Mouse (Mus musculus) midbrain, embryonic 12.5 days (tissue): ENCODE results near the gene Tbl3. TPM values are rescaled to one million over a fixed set of nuclear protein-coding genes. Genes with fewer than 3 reads are reported as not detected.

Source experiments
- ATAC-seq: fragments of 200-750 bp; cut with Nextera tagmentation; 2 replicates; pipeline ENCODE4 v1.8.0; 2017; ENCODE audit warnings: low read depth, moderate TSS enrichment, moderate library complexity; ENCODE audit not compliant: low FRiP score
- H3K27ac ChIP-seq: fragments of 300-500 bp; sonication (generic); replicated peaks from 2 replicates; pipeline ENCODE4 v1.5.1; 2016; ENCODE audit warnings: mild to moderate bottlenecking
- H3K27me3 ChIP-seq: fragments of 300-500 bp; sonication (generic); 2 replicates; pipeline ENCODE4 v1.6.1; 2016; ENCODE audit warnings: mild to moderate bottlenecking
- H3K36me3 ChIP-seq: fragments of 300-500 bp; sonication (generic); 2 replicates; pipeline ENCODE4 v1.6.1; 2016
- H3K4me1 ChIP-seq: fragments of 300-500 bp; sonication (generic); 2 replicates; pipeline ENCODE4 v1.6.1; 2016
- H3K4me2 ChIP-seq: fragments of 300-500 bp; sonication (generic); replicated peaks from 2 replicates; pipeline ENCODE4 v1.6.1; 2016; ENCODE audit warnings: mild to moderate bottlenecking, moderate library complexity
- H3K4me3 ChIP-seq: fragments of 300-500 bp; sonication (generic); 2 replicates; pipeline ENCODE4 v1.5.1; 2016; ENCODE audit warnings: mild to moderate bottlenecking
- H3K9ac ChIP-seq: fragments of 300-500 bp; sonication (generic); replicated peaks from 2 replicates; pipeline ENCODE4 v1.6.1; 2016; ENCODE audit warnings: mild to moderate bottlenecking, moderate library complexity
- H3K9me3 ChIP-seq: fragments of 300-500 bp; sonication (generic); 2 replicates; pipeline ENCODE4 v1.6.1; 2016; ENCODE audit warnings: mild to moderate bottlenecking
- WGBS: fragments of 180-500 bp; shearing (Covaris S2); methylation state at CpG from one replicate; pipeline ENCODE4 v1.1.7; 2016; 5-methylcytosine and 5-hydroxymethylcytosine counted together
- polyA plus RNA-seq: library from polyadenylated mRNA; unstranded; fragments of >200 nt; fragmentation: Nextera tagmentation; extraction: Ambion mirVana; gene quantifications from 2 replicates; pipeline ENCODE4 v1.2.1, GENCODE M21; 2016

Gene Tbl3
- 86.8 and 97.6 TPM in 2 replicates for polyA plus RNA-seq

DNA sequence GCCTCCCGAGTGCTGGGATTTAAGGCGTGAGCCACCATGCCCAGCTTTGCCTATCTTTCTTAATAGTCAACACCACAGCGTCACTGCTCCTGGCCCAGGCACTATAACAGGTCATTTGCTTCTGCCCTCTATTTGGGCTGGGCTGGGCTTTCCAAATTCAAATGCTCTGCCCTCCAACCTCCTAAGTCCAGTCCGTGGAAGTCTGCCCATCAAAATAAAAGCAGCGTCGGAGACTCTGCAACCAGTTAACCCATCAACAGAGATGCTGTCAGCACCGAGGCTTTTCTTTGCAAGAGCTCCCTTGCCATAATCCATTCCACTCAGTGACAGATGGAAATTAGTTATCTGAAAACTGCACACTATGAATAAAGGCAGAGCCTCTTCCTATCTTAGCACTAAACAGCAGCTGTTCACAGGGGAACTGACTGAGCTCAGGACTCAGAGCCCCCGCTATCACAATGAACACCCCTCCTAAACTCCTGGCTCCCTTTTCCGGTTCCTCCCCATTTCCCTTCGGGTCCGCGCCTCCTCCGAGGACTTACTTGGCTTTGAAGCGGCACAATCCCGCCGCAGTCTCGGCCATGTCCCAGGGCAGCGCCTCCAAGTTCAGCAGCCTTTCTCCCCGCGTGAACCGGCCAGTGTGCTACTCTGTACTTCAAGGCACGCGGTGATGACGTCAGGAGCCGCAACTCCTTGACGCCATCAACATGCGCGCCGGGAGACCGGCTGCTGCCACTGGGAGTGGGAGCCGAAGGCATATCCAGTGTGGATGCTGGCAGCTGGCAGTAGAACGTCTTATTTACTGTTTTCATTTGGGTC is at the start of gene Tbl3:
Tbl3 (minus strand) TSS at position 679 of the 819 bp plus-strand sequence.
- Histone ChIP-seq H3K27ac (peak within 1 kb of the TSS; percentile 77), H3K9me3 (no peaks in the 10 kb centered on the region), H3K27me3 (no peaks in the 10 kb centered on the region), H3K4me2 (peak within 1 kb of the TSS; percentile 80), H3K4me1 (peaks cover 16% of the 10 kb centered on the region), H3K9ac (peak within 1 kb of the TSS; percentile 71), H3K4me3 (peak within 1 kb of the TSS; percentile 80), H3K36me3 (peaks cover 30% of the 10 kb centered on the region)
- WGBS: 4% methylated on average over 32 of the region's 32 CpGs
- peak; percentile 92 for ATAC-seq

DNA sequence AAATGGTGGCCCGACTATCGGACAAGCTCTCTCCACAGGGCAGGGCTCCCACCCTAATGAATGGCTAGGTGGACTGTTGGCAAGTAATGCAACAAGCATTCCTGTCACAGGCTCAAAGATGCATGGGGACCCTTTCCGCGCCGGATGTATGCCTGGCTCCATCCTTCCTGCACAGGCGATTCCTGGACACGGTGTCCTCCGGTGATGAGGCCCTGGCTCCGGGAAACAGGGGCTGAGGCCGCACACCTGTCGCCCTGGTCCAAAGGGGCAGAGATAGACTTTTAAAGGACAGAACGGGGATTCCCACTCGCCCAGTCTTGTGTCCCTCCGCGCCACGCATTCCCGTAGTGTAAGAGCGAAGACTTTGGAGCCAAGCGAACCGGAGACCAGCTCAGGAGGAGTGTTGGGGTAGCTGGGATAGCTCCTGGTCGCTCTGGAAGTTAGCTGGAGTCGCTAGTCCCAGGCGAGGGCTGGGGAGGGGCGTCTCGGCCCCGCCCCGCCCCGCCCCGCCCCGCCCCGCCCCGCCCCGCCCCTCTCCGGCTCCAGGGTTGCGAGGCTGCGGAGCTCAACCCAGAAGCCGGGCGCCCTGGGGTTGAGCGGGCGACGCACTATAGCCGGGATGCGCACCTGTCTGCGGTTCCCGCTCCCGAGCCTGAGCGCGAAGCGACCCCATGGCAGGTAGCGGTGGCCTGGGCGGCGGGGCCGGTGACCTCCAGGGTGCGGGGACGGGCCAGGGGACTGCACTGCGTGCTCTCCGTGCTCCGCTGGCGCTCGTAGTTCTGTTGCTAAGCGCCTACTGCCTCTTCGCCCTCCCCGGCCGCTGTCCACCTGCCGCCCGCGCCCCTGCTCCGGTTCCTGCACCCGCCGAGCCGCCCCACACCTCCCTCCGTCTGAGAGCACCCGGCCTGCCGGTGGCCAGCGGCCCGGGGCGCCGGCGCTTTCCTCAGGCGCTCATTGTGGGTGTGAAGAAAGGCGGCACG is 45.2 kb upstream of the Tbl3 start, which contains the start of gene Hs3st6:
Hs3st6 (plus strand) TSS at position 574 of the 980 bp plus-strand sequence.
- WGBS: 1% methylated on average over 58 of the region's 82 CpGs
- Histone ChIP-seq H3K36me3 (no peaks in the 10 kb centered on the region), H3K9me3 (no peaks in the 10 kb centered on the region), H3K27me3 (peaks cover 82% of the 10 kb centered on the region), H3K27ac (no peak within 1 kb of the TSS), H3K4me2 (peak within 1 kb of the TSS; percentile 96), H3K4me1 (peaks cover 14% of the 10 kb centered on the region), H3K9ac (peak within 1 kb of the TSS; percentile 47), H3K4me3 (peak within 1 kb of the TSS; percentile 55)
- ATAC-seq: peak; percentile 75

DNA sequence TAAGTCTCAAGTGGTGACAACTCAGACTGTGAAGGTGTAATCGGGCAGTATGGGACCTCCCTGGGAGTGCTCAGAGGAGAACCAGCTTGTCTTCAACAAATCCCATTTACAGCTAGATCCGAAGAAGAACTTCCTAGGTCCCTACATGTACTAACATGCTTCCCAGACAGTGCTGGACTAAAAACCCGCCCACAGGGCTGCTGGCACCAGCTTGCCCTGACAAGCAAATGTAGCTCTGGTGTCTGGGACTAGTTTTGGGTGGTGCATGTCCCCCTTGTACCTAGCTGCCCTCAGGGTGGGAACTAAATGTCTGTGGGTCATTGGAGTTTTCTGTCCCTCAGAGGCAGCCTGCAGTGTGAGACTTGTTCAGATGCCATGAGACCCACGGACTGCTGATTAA is 44.1 kb upstream of the Tbl3 start:
- Histone ChIP-seq H3K9me3 (no peaks in the 10 kb centered on the region), H3K27me3 (peaks cover 86% of the 10 kb centered on the region), H3K9ac (no peak overlapping the region), H3K4me1 (peaks cover 14% of the 10 kb centered on the region), H3K36me3 (no peaks in the 10 kb centered on the region), H3K4me2 (no peak overlapping the region), H3K27ac (no peak overlapping the region), H3K4me3 (no peak overlapping the region)
- 21% methylated on average over 4 of the region's 4 CpGs for WGBS
- ATAC-seq: no peak

DNA sequence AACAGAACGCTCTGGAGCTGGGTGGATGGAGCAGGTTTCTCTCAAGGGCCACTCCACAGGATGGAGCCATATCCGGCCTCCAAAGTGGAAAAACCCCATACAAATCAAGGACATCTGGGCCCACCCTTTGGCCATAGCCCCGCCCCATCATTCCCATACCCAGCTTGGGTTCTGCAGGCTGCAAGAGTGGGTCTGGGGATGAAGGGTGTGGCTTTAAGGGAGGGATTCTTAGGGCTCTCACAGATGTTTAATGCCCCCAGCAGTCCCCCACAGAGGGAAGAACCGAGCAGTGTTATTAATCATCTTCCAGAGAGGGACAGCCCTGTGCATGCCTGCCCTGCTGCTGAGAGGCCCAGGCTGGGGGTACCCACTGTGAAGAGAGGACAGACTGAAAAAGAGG is 39.5 kb upstream of the Tbl3 start:
- no peaks in the 10 kb centered on the region for H3K36me3 ChIP-seq
- no peaks in the 10 kb centered on the region; the same call in 1 of the 2 replicates for H3K4me1 ChIP-seq
- H3K4me2 ChIP-seq: no peak overlapping the region
- no peak overlapping the region for H3K4me3 ChIP-seq
- 41% methylated on average over 4 of the region's 4 CpGs for WGBS
- no peak overlapping the region for H3K27ac ChIP-seq
- no peak for ATAC-seq
- H3K9ac ChIP-seq: no peak overlapping the region
- H3K27me3 ChIP-seq: peaks cover 48% of the 10 kb centered on the region
- no peaks in the 10 kb centered on the region for H3K9me3 ChIP-seq

GRCm38 (mm10) chr17:24745526-24746497 is 38.4 kb upstream of the Tbl3 start:
- H3K4me3 ChIP-seq: no peak overlapping the region
- H3K27me3 ChIP-seq: peaks cover 36% of the 10 kb centered on the region
- H3K27ac ChIP-seq: no peak overlapping the region
- no peak overlapping the region for H3K4me2 ChIP-seq
- H3K9ac ChIP-seq: no peak overlapping the region
- H3K9me3 ChIP-seq: no peaks in the 10 kb centered on the region
- H3K4me1 ChIP-seq: no peaks in the 10 kb centered on the region
- H3K36me3 ChIP-seq: no peaks in the 10 kb centered on the region
- WGBS: 19% methylated on average over 7 of the region's 7 CpGs
- ATAC-seq: peak; percentile 63

DNA sequence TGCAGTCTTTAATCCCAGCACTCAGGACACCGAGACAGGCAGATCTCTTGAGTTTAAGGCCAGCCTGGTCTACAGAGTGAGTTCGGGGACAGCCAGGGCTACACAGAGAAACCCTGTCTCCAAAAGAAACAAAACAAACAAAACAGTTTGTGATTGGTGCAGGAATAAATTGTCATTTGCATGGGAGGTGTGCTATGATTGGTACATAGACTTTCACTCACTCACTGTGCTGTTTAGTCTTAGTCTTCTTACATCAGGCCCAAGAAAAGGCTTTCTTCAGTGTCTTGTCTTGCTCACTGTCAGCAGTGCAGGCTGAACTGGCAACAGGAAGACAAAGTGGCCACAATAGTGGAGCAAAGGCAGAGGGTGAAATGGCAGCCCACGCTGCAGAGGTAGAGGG is 36.9 kb upstream of the Tbl3 start:
- no peak overlapping the region for H3K4me3 ChIP-seq
- no peak overlapping the region for H3K9ac ChIP-seq
- no peaks in the 10 kb centered on the region for H3K9me3 ChIP-seq
- WGBS: 73% methylated on average over 3 of the region's 3 CpGs
- peaks cover 4% of the 10 kb centered on the region; the same call in 1 of the 2 replicates for H3K36me3 ChIP-seq
- no peak overlapping the region for H3K4me2 ChIP-seq
- no peaks in the 10 kb centered on the region for H3K4me1 ChIP-seq
- H3K27me3 ChIP-seq: peaks cover 23% of the 10 kb centered on the region
- ATAC-seq: no peak
- no peak overlapping the region for H3K27ac ChIP-seq

DNA sequence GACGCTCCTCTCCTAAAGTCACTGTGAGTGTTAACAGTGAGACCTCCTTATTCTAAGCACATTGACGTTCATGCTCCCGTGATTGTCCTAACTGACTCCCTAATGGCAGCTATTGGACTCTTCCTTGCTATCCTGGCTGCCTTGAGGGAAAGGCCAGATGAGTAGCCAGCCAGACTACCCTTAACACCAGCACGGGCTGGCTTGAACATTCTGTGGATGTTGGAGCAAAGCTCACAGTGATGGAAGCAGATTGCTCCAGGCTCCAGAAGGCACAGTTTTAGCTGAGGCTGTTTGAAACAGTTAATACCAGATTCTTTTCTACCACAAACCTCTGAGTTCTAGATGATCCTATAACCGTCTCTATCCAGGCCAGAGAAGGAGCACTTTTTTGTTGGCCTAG is 36.4 kb upstream of the Tbl3 start:
- no peak for ATAC-seq
- no peaks in the 10 kb centered on the region for H3K9me3 ChIP-seq
- WGBS: 75% methylated on average over 5 of the region's 5 CpGs
- peaks cover 21% of the 10 kb centered on the region for H3K27me3 ChIP-seq
- no peaks in the 10 kb centered on the region for H3K4me1 ChIP-seq
- no peak overlapping the region for H3K9ac ChIP-seq
- H3K36me3 ChIP-seq: peaks cover 4% of the 10 kb centered on the region; the same call in 1 of the 2 replicates
- no peak overlapping the region for H3K4me2 ChIP-seq
- no peak overlapping the region for H3K27ac ChIP-seq
- H3K4me3 ChIP-seq: no peak overlapping the region

DNA sequence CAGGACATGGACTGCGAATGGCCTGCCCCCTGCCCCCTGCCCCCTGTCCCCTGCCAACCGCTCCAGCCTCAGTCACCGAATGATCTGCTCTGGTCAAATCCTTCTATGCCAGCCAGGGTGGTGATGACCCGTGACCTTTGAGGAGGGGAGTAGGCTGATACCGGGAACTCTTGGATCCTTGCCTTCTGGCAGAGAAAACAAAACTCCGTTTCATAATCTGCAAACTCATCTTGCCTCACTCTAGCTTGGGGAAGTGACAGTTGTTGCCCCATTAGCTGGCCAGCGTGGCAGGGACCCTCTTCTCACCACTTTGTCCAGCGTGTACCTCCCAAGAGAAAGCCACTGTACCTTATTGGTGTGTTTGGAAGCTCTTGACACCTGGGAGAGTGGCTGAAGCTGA is 34.8 kb upstream of the Tbl3 start:
- Histone ChIP-seq H3K27ac (no peak overlapping the region), H3K9me3 (no peaks in the 10 kb centered on the region), H3K4me2 (no peak overlapping the region), H3K36me3 (peaks cover 4% of the 10 kb centered on the region; the same call in 1 of the 2 replicates), H3K4me1 (peaks cover under 1% of the 10 kb centered on the region; the same call in 1 of the 2 replicates), H3K27me3 (peaks cover 13% of the 10 kb centered on the region), H3K4me3 (no peak overlapping the region), H3K9ac (no peak overlapping the region)
- ATAC-seq: no peak
- 86% methylated on average over 8 of the region's 8 CpGs for WGBS

DNA sequence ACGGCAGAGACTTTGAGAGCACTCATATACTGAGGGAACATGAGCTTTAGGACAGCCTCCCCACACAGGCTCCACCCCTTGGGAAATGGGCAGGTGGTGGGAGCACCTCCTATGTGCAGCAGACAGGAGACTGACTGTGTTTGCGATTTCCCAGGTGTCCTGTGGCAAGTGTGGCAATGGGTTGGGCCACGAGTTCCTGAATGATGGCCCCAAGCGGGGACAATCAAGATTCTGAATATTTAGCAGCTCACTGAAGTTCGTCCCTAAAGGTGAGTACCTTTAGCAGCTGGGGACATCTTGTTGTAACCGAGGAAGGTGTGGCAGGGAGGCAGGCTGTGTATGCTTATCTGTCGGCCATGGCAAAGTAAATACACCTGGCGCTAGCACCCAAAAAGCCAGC is 32.5 kb upstream of the Tbl3 start:
- 86% methylated on average over 8 of the region's 8 CpGs for WGBS

GRCm38 (mm10) chr17:24738238-24738637 is 30.8 kb upstream of the Tbl3 start:
- Histone ChIP-seq H3K4me2 (no peak overlapping the region), H3K27ac (no peak overlapping the region), H3K27me3 (no peaks in the 10 kb centered on the region), H3K36me3 (peaks cover 4% of the 10 kb centered on the region; the same call in 1 of the 2 replicates), H3K4me3 (no peak overlapping the region), H3K9ac (no peak overlapping the region), H3K4me1 (peaks cover 13% of the 10 kb centered on the region), H3K9me3 (no peaks in the 10 kb centered on the region)
- 86% methylated on average over 4 of the region's 4 CpGs for WGBS
- no peak for ATAC-seq

More for the DNA sequence above, 32.5 kb upstream of the Tbl3 start:
- Histone ChIP-seq H3K4me3 (no peak overlapping the region), H3K4me1 (peaks cover 13% of the 10 kb centered on the region), H3K27ac (no peak overlapping the region), H3K36me3 (peaks cover 4% of the 10 kb centered on the region; the same call in 1 of the 2 replicates), H3K9me3 (no peaks in the 10 kb centered on the region), H3K4me2 (no peak overlapping the region), H3K9ac (no peak overlapping the region), H3K27me3 (no peaks in the 10 kb centered on the region)
- ATAC-seq: no peak
